Mouse (Mus musculus) CH12.LX (cell line): ENCODE results near the gene Rsad1. TPM values are rescaled to one million over a fixed set of nuclear protein-coding genes. Genes with fewer than 3 reads are reported as not detected.

ENCODE experiments used
- DNase-seq: peaks from one replicate; pipeline ENCODE4 v3.0.0-alpha.2; 2013; ENCODE audit errors: extremely low read depth
- H3K27ac ChIP-seq: 2 replicates; pipeline ENCODE4 v1.5.1; 2012; ENCODE audit warnings: low read depth, mild to moderate bottlenecking, control low read depth, moderate library complexity; ENCODE audit not compliant: insufficient read depth
- H3K27me3 ChIP-seq: replicated peaks from 2 replicates; pipeline ENCODE3; 2012; ENCODE audit warnings: inconsistent platforms
- H3K36me3 ChIP-seq, 2 experiments: replicated peaks in 1 of 2; 2 replicates each; pipeline versions ENCODE3 to v1.6.1; 2012; ENCODE audit warnings: inconsistent platforms in 1 of 2, low read length in 1 of 2, mild to moderate bottlenecking in 1 of 2, mixed read lengths in 1 of 2, moderate library complexity in 1 of 2; ENCODE audit not compliant: control insufficient read depth in 1 of 2, insufficient read depth in 1 of 2
- H3K4me1 ChIP-seq, 2 experiments: 2 replicates each; pipeline ENCODE4 v1.6.1; 2012; ENCODE audit warnings: inconsistent platforms in 1 of 2, moderate library complexity in 1 of 2; ENCODE audit not compliant: insufficient read depth in 2 of 2, control insufficient read depth in 1 of 2
- H3K4me2 ChIP-seq: 2 replicates; pipeline ENCODE4 v1.6.1; 2012; ENCODE audit warnings: low read depth, mild to moderate bottlenecking, control low read depth; ENCODE audit not compliant: poor library complexity, insufficient read depth, severe bottlenecking
- H3K4me3 ChIP-seq, 3 experiments: fragments of 150-350 bp in 1 of 3; sonication (generic) in 1 of 3; replicated peaks in 1 of 3; 2 replicates each; pipeline versions ENCODE3 to v1.5.1; 2011 to 2012; ENCODE audit warnings: low read depth in 2 of 3, low read length in 2 of 3, mild to moderate bottlenecking in 2 of 3, moderate library complexity in 2 of 3, control low read depth in 1 of 3, improper control_type of control experiment in 1 of 3, inconsistent platforms in 1 of 3, mixed read lengths in 1 of 3; ENCODE audit not compliant: poor library complexity in 1 of 3
- H3K79me2 ChIP-seq: replicated peaks from 2 replicates; pipeline ENCODE4 v1.6.1; 2012; ENCODE audit warnings: mild to moderate bottlenecking, moderate library complexity; ENCODE audit not compliant: control insufficient read depth, poor library complexity, insufficient read depth, severe bottlenecking; ENCODE audit errors: extremely low read depth
- H3K9ac ChIP-seq: 2 replicates; pipeline ENCODE4 v1.6.1; 2012; ENCODE audit warnings: low read depth, mild to moderate bottlenecking, control low read depth, moderate library complexity; ENCODE audit not compliant: insufficient read depth
- H3K9me3 ChIP-seq: replicated peaks from 2 replicates; pipeline ENCODE3; 2012; ENCODE audit warnings: low read length, inconsistent platforms, mixed read lengths
- BHLHE40 ChIP-seq: IDR thresholded peaks from 2 replicates; pipeline ENCODE4 v1.6.1; 2011; ENCODE audit warnings: mild to moderate bottlenecking, low read depth, low read length, improper control_type of control experiment
- CHD2 ChIP-seq: IDR thresholded peaks from 2 replicates; pipeline ENCODE4 v1.6.1; 2011; ENCODE audit warnings: low read length, improper control_type of control experiment
- E2F4 ChIP-seq: IDR thresholded peaks from 2 replicates; pipeline ENCODE4 v1.6.1; 2011; ENCODE audit warnings: low read depth, low read length, improper control_type of control experiment; ENCODE audit not compliant: insufficient replicate concordance
- ELF1 ChIP-seq: IDR thresholded peaks from 2 replicates; pipeline ENCODE4 v1.6.1; 2014; ENCODE audit warnings: low read depth, mild to moderate bottlenecking, inconsistent platforms, low read length, improper control_type of control experiment
- EP300 ChIP-seq: IDR thresholded peaks from 2 replicates; pipeline ENCODE4 v1.6.1; 2011; ENCODE audit warnings: low read length, improper control_type of control experiment
- GABPA ChIP-seq: IDR thresholded peaks from 2 replicates; pipeline ENCODE4 v1.6.1; 2012; ENCODE audit warnings: low read depth, low read length, improper control_type of control experiment, inconsistent platforms; ENCODE audit not compliant: insufficient replicate concordance
- JUN ChIP-seq: IDR thresholded peaks from 2 replicates; pipeline ENCODE4 v1.6.1; 2011; ENCODE audit warnings: low read depth, mild to moderate bottlenecking, low read length, improper control_type of control experiment, moderate library complexity; ENCODE audit not compliant: insufficient read depth
- KAT2A ChIP-seq: IDR thresholded peaks from 2 replicates; pipeline ENCODE4 v1.6.1; 2012; ENCODE audit warnings: low read length, improper control_type of control experiment, inconsistent platforms; ENCODE audit not compliant: insufficient replicate concordance
- MXI1 ChIP-seq: IDR thresholded peaks from 2 replicates; pipeline ENCODE4 v1.6.1; 2011; ENCODE audit warnings: mild to moderate bottlenecking, low read depth, low read length, improper control_type of control experiment
- MYC ChIP-seq: IDR thresholded peaks from 2 replicates; pipeline ENCODE4 v1.6.1; 2011; ENCODE audit warnings: low read depth, mild to moderate bottlenecking, improper control_type of control experiment, low read length
- NELFE ChIP-seq: IDR thresholded peaks from 2 replicates; pipeline ENCODE4 v1.6.1; 2011; ENCODE audit warnings: low read depth, low read length, improper control_type of control experiment
- NRF1 ChIP-seq: IDR thresholded peaks from 2 replicates; pipeline ENCODE4 v1.6.1; 2014; ENCODE audit warnings: low read depth, mild to moderate bottlenecking, inconsistent platforms, low read length, improper control_type of control experiment, moderate library complexity
- PAX5 ChIP-seq: IDR thresholded peaks from 2 replicates; pipeline ENCODE4 v1.6.1; 2012; ENCODE audit warnings: low read length, inconsistent platforms, mixed read lengths
- POLR2AphosphoS2 ChIP-seq: IDR thresholded peaks from 2 replicates; pipeline ENCODE4 v1.6.1; 2011; ENCODE audit warnings: low read depth, low read length, improper control_type of control experiment
- RCOR1 ChIP-seq: conservative IDR thresholded peaks from 2 replicates; pipeline ENCODE4 v1.6.1; 2012; ENCODE audit warnings: low read depth, mild to moderate bottlenecking, inconsistent platforms, low read length, improper control_type of control experiment
- SIN3A ChIP-seq: IDR thresholded peaks from 2 replicates; pipeline ENCODE4 v1.6.1; 2012; ENCODE audit warnings: low read length, improper control_type of control experiment, inconsistent platforms
- TCF12 ChIP-seq: IDR thresholded peaks from 2 replicates; pipeline ENCODE4 v1.6.1; 2014; ENCODE audit warnings: low read depth, mild to moderate bottlenecking, inconsistent platforms, low read length, improper control_type of control experiment
- USF2 ChIP-seq: conservative IDR thresholded peaks from 2 replicates; pipeline ENCODE4 v1.6.1; 2011; ENCODE audit warnings: low read depth, low read length, improper control_type of control experiment
- ZMIZ1 ChIP-seq: IDR thresholded peaks from 2 replicates; pipeline ENCODE4 v1.6.1; 2012; ENCODE audit warnings: low read depth, mild to moderate bottlenecking, inconsistent platforms, low read length, improper control_type of control experiment
- ZNF384 ChIP-seq: IDR thresholded peaks from 2 replicates; pipeline ENCODE4 v1.6.1; 2012; ENCODE audit warnings: low read depth, low read length, improper control_type of control experiment, inconsistent platforms
- dilution Hi-C: fragments of 300-500 bp; cut with MboI; formaldehyde crosslinking; loops from 2 replicates; pipeline ENCODE4 v1.14.3; 2020; ENCODE audit warnings: low sequenced_read_pairs; ENCODE audit not compliant: extremely low pct_unique_long_range_greater_than_20kb, extremely low pct_ligation_motif_present
- in situ Hi-C: fragments of 300-500 bp; cut with MboI; formaldehyde crosslinking; loops from 3 replicates; pipeline ENCODE4 v1.14.3; 2019; ENCODE audit warnings: low sequenced_read_pairs, low pct_ligation_motif_present, low pct_unique_long_range_greater_than_20kb, mixed read lengths
- polyA plus RNA-seq: library from polyadenylated mRNA; unstranded; fragments of >175 nt; gene quantifications from 2 replicates; pipeline ENCODE4 v1.2.1, GENCODE M21; 2012; ENCODE audit warnings: low read depth; ENCODE audit not compliant: insufficient read length
- total RNA-seq, 2 experiments: library from RNA; depleted of rRNA; stranded (reverse); fragments of 300-350 nt in 1 of 2; fragments of >200 nt in 1 of 2; gene quantifications; 2 replicates each; pipeline ENCODE4 v1.2.3; 2012 to 2014

Gene Rsad1
- total and polyA plus RNA-seq, 3 experiments: 7.3 to 9.3 (median 9.2) TPM

DNA sequence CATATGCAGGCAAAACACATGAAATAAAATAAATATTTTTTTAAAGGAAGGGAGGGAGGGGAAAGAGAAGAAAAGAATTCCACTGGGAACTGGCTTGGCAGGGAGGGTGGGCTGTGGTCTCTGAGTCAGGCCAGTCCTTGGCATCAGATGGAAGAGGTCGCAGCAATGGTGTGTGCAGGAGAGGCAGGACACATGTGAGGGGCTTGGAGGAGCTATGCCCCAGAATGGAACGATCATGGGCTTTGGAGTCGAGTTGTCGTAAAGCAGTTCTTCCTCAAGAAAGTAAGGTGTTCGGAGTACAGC lies 1.3 kb upstream of the Rsad1 start:
- in situ Hi-C loops: no loop called here
- Histone ChIP-seq H3K27ac (no peak overlapping the region), H3K4me1 (peaks cover 2 to 25% of the 10 kb centered on the region in 2 experiments), H3K9ac (no peak overlapping the region), H3K4me2 (no peak overlapping the region), H3K4me3 (no peak overlapping the region), H3K79me2 (no peaks in the 10 kb centered on the region), H3K36me3 (peaks cover 0 to 32% of the 10 kb centered on the region in 2 experiments), H3K9me3 (peaks cover 3% of the 10 kb centered on the region), H3K27me3 (no peaks in the 10 kb centered on the region)
- no peak for DNase-seq
- TF ChIP-seq ZMIZ1 (no peak), ELF1 (no peak), SIN3A (no peak), NELFE (no peak), MXI1 (no peak), E2F4 (no peak), EP300 (no peak), CHD2 (no peak), ZNF384 (no peak), GABPA (no peak), POLR2AphosphoS2 (no peak), USF2 (no peak), TCF12 (no peak), BHLHE40 (no peak), PAX5 (no peak), JUN (no peak), KAT2A (no peak), NRF1 (no peak), RCOR1 (no peak)
- dilution Hi-C loops: no loop called here

GRCm38 (mm10) chr11:94549691-94550441 lies 811 bp upstream of the Rsad1 start:
- no peak overlapping the region for H3K27ac ChIP-seq
- in situ Hi-C loops: no loop called here
- peak overlapping the region in 1 of 3 experiments; percentile 59 for H3K4me3 ChIP-seq
- dilution Hi-C loops: no loop called here
- peaks cover 2 to 25% of the 10 kb centered on the region in 2 experiments for H3K4me1 ChIP-seq
- H3K9me3 ChIP-seq: peaks cover 3% of the 10 kb centered on the region
- H3K27me3 ChIP-seq: no peaks in the 10 kb centered on the region
- H3K9ac ChIP-seq: peak overlapping the region; percentile 32; the same call in 1 of the 2 replicates
- peaks cover 0 to 29% of the 10 kb centered on the region in 2 experiments for H3K36me3 ChIP-seq
- TF ChIP-seq MYC (0 out of 2 replicates have a peak, but pooled peaks have one; percentile 51), POLR2AphosphoS2 (no peak)
- H3K79me2 ChIP-seq: no peaks in the 10 kb centered on the region
- H3K4me2 ChIP-seq: 0 out of 2 replicates have a peak overlapping the region, but pooled peaks have one; percentile 18
- no peak for DNase-seq
